Mouse (Mus musculus): ENCODE measurements at regions not wholly inside any gene's neighbourhood (a gene's known extent, or its start where the extent isn't known, plus 50 kb on each side); places are given as distances from the start of the nearest gene placed in this dataset.

GRCm38 (mm10) chr7:114912109-114912508 is 168.6 kb downstream of the Insc start:
- H3K4me1 ChIP-seq = no peaks in the 10 kb centered on the region
- 80% methylated on average over 3 of the region's 3 CpGs for WGBS
- no peaks in the 10 kb centered on the region for H3K36me3 ChIP-seq
- no peak overlapping the region for H3K4me2 ChIP-seq (replicated peaks)
- no peak overlapping the region for H3K4me3 ChIP-seq
- H3K9ac ChIP-seq = no peak overlapping the region
- no peak for ATAC-seq (ENCODE audit: low FRiP score, low read depth)
- no peaks in the 10 kb centered on the region for H3K27me3 ChIP-seq (replicated peaks)
- no peak overlapping the region for H3K27ac ChIP-seq
- 0 out of 2 replicates have a peak, but pooled peaks cover 4% of the 10 kb centered on the region for H3K9me3 ChIP-seq

GRCm38 (mm10) chr7:114922155-114922554 is 178.7 kb downstream of the Insc start:
- Histone ChIP-seq H3K27ac (no peak overlapping the region), H3K27me3 (replicated peaks) (no peaks in the 10 kb centered on the region), H3K4me1 (no peaks in the 10 kb centered on the region), H3K36me3 (no peaks in the 10 kb centered on the region), H3K9ac (no peak overlapping the region), H3K9me3 (no peaks in the 10 kb centered on the region), H3K4me2 (replicated peaks) (no peak overlapping the region), H3K4me3 (no peak overlapping the region)
- WGBS = 9% methylated on average over 3 of the region's 3 CpGs
- ATAC-seq (ENCODE audit: low FRiP score, low read depth) = peak; percentile 81

DNA sequence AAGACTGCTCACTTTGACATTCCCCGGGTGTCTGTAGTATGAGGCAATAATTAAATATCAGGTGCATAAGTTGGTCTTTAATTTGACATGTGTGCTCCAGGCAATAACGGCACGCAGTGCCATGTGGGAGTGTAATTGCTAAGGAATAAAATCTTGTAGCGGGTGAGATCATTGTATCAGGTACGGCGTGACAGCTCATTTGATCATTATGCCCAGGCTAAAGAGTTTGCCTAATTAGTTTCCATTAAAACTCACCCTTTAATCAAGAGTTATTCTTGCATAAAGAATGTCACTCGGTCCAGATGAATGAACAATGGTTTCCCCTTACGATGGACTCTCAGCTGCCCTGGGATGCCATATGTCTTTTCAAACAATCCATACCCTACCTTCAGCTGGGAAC is 190.4 kb downstream of the Insc start:
- Histone ChIP-seq H3K4me2 (replicated peaks) (no peak overlapping the region), H3K4me3 (no peak overlapping the region), H3K4me1 (no peaks in the 10 kb centered on the region), H3K27ac (no peak overlapping the region), H3K9me3 (no peaks in the 10 kb centered on the region), H3K9ac (no peak overlapping the region), H3K36me3 (no peaks in the 10 kb centered on the region), H3K27me3 (replicated peaks) (no peaks in the 10 kb centered on the region)
- no peak for ATAC-seq (ENCODE audit: low FRiP score, low read depth)
- 74% methylated on average over 8 of the region's 8 CpGs for whole genome bisulfite sequencing

DNA sequence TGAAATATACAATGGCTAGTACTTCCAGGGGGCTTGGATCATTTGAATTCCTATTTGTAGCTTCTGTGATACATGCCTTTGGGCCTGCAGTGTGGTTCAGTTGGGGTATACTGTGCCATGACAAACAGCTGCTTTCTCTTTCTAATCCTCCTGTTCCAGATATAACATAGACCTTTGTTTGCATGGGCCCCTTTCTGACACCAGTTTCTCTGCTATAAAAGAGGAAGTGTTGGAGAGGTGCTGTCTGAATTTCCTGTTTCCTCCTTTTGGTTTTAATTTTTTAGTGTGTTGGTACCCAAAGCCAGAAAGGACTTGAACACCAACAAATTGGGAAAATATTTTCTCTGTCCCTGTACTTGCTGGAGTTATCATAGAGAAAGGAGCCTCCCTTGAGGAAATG is 207.3 kb downstream of the Insc start:
- Histone ChIP-seq H3K4me1 (no peaks in the 10 kb centered on the region), H3K4me3 (no peak overlapping the region), H3K9ac (no peak overlapping the region), H3K27me3 (replicated peaks) (no peaks in the 10 kb centered on the region), H3K27ac (no peak overlapping the region), H3K9me3 (no peaks in the 10 kb centered on the region), H3K36me3 (no peaks in the 10 kb centered on the region), H3K4me2 (replicated peaks) (no peak overlapping the region)
- no peak for ATAC-seq (ENCODE audit: low FRiP score, low read depth)

- no peaks in the 10 kb centered on the region for H3K9me3 ChIP-seq
- 66% methylated on average over 5 of the region's 5 CpGs for WGBS
- no peaks in the 10 kb centered on the region for H3K27me3 ChIP-seq (replicated peaks)
- no peak overlapping the region for H3K9ac ChIP-seq
- ATAC-seq (ENCODE audit: low FRiP score, low read depth) = no peak
- no peak overlapping the region for H3K4me2 ChIP-seq (replicated peaks)
- H3K4me1 ChIP-seq = no peaks in the 10 kb centered on the region
- H3K36me3 ChIP-seq = no peaks in the 10 kb centered on the region
- no peak overlapping the region for H3K4me3 ChIP-seq
- no peak overlapping the region for H3K27ac ChIP-seq
Measured at GRCm38 (mm10) chr7:114963206-114963605, 219.7 kb downstream of the Insc start.

DNA sequence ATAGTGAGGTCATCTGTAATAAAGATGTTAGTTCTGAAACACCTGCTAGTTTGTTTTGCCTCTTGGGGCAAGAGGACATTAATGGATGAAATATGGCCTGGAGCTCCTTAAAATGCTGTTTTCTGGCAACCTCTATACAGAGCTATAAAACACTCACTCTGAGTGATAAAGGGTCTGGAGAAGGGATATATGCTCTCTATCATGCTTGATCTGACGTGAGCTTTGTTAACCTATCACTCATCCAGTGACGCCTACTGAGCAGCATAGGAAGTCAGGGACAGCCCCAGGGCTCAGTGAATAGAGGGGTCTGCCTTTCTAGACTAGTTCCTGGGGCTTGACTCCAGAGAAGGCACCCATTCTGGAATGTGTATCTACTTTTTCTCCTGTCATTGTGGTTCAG is 222.4 kb downstream of the Insc start:
- no peak overlapping the region for H3K9ac ChIP-seq
- no peaks in the 10 kb centered on the region for H3K36me3 ChIP-seq
- no peaks in the 10 kb centered on the region for H3K9me3 ChIP-seq
- no peak overlapping the region for H3K4me2 ChIP-seq (replicated peaks)
- 0 out of 2 replicates have a peak, but pooled peaks have one; percentile 53 for ATAC-seq (ENCODE audit: low FRiP score, low read depth)
- H3K4me3 ChIP-seq = no peak overlapping the region
- H3K4me1 ChIP-seq = no peaks in the 10 kb centered on the region
- H3K27ac ChIP-seq = no peak overlapping the region
- no peaks in the 10 kb centered on the region for H3K27me3 ChIP-seq (replicated peaks)
- WGBS = 23% methylated on average over 2 of the region's 2 CpGs

- 53% methylated on average over 2 of the region's 2 CpGs for WGBS
- Histone ChIP-seq H3K27ac (no peak overlapping the region), H3K4me2 (replicated peaks) (no peak overlapping the region), H3K4me1 (no peaks in the 10 kb centered on the region), H3K4me3 (no peak overlapping the region), H3K9ac (no peak overlapping the region), H3K36me3 (no peaks in the 10 kb centered on the region), H3K27me3 (replicated peaks) (no peaks in the 10 kb centered on the region), H3K9me3 (no peaks in the 10 kb centered on the region)
- ATAC-seq (ENCODE audit: low FRiP score, low read depth) = no peak
Measured at GRCm38 (mm10) chr7:114986481-114986880, 243.0 kb downstream of the Insc start.

GRCm38 (mm10) chr7:114991255-114991654 is 247.8 kb downstream of the Insc start:
- H3K9ac ChIP-seq = no peak overlapping the region
- 70% methylated on average over 5 of the region's 5 CpGs for WGBS

DNA sequence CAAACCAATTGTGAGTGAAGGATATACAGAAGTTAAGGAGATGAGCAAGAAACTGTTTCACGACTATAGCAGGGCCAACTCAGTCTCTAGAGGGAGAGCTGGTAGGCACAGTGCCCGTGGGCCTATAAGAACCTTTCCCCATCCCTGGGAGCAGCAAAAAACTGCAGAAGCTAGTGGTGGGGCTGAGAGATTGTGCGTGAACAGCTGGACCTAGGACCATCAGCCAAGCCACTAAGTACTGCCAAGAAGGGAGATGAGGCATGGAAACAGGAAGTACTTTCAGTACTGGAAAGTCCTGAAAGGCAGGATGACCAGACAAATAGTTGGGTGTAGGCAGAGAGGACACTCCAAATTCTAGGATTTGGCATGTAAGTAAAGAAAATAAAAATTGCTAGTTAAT is 248.9 kb downstream of the Insc start:
- Histone ChIP-seq H3K4me3 (no peak overlapping the region), H3K27me3 (replicated peaks) (no peaks in the 10 kb centered on the region), H3K9ac (no peak overlapping the region), H3K4me2 (replicated peaks) (no peak overlapping the region), H3K36me3 (no peaks in the 10 kb centered on the region), H3K27ac (no peak overlapping the region), H3K9me3 (no peaks in the 10 kb centered on the region), H3K4me1 (no peaks in the 10 kb centered on the region)
- 94% methylated on average over 3 of the region's 3 CpGs for WGBS
- ATAC-seq (ENCODE audit: low FRiP score, low read depth) = no peak

More at GRCm38 (mm10) chr7:114991255-114991654, 247.8 kb downstream of the Insc start:
- Histone ChIP-seq H3K4me1 (no peaks in the 10 kb centered on the region), H3K27me3 (replicated peaks) (no peaks in the 10 kb centered on the region), H3K27ac (no peak overlapping the region), H3K4me2 (replicated peaks) (no peak overlapping the region), H3K9me3 (no peaks in the 10 kb centered on the region), H3K4me3 (no peak overlapping the region), H3K36me3 (no peaks in the 10 kb centered on the region)
- ATAC-seq (ENCODE audit: low FRiP score, low read depth) = no peak

- H3K9me3 ChIP-seq = no peaks in the 10 kb centered on the region
- no peak overlapping the region for H3K27ac ChIP-seq
- no peaks in the 10 kb centered on the region for H3K4me1 ChIP-seq
- no peaks in the 10 kb centered on the region for H3K27me3 ChIP-seq (replicated peaks)
- WGBS = 87% methylated on average over 7 of the region's 7 CpGs
- ATAC-seq (ENCODE audit: low FRiP score, low read depth) = no peak
- H3K4me3 ChIP-seq = no peak overlapping the region
- no peak overlapping the region for H3K9ac ChIP-seq
- no peaks in the 10 kb centered on the region for H3K36me3 ChIP-seq
- H3K4me2 ChIP-seq (replicated peaks) = no peak overlapping the region
Measured at GRCm38 (mm10) chr7:115000796-115001524, 257.5 kb downstream of the Insc start.

DNA sequence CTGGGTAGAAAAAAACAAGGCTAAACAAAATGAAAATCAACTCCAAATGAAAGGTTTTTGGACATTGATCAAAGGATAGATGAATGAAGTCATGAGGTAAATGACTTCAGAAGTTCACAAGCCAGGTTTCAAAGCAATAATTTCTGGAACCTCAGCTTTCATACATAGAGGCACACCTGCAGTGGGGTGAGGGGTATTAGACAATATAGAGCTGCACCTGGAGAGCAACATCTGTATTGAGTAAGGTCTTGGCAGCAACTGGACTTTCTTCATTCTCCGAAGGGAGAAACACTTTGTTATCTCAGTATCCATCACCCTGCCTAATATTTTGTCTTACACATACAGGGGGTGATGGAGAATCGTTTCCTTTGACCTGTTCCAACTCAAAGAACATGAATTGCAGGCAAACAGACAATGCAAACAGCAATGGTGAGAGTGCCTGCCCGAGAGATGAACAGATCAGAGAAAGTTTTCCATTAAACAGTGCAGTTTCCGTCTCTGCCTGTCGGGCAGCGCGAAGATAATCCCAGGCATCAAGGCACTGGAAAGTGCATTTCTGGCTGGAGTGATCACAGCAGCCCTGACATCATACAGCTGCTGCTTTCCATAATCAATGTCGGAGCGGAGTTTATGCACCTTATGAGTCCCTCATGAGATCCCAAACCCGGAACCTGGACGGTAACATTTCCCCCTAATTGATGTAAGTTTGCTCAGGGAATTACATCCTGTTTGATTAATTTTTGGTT is 270.9 kb downstream of the Insc start:
- Histone ChIP-seq H3K4me2 (replicated peaks) (no peak overlapping the region), H3K9me3 (no peaks in the 10 kb centered on the region), H3K4me3 (no peak overlapping the region), H3K9ac (no peak overlapping the region), H3K4me1 (no peaks in the 10 kb centered on the region), H3K27ac (no peak overlapping the region), H3K36me3 (no peaks in the 10 kb centered on the region), H3K27me3 (replicated peaks) (no peaks in the 10 kb centered on the region; the same call in 1 of the 2 replicates)
- 81% methylated on average over 11 of the region's 11 CpGs for WGBS
- no peak for ATAC-seq (ENCODE audit: low FRiP score, low read depth)

GRCm38 (mm10) chr7:115019369-115019958 is 276.0 kb downstream of the Insc start:
- ATAC-seq (ENCODE audit: low FRiP score, low read depth) = no peak
- Histone ChIP-seq H3K36me3 (no peaks in the 10 kb centered on the region), H3K9me3 (no peaks in the 10 kb centered on the region), H3K27me3 (replicated peaks) (no peaks in the 10 kb centered on the region), H3K4me2 (replicated peaks) (no peak overlapping the region), H3K4me3 (no peak overlapping the region), H3K4me1 (no peaks in the 10 kb centered on the region), H3K9ac (no peak overlapping the region), H3K27ac (no peak overlapping the region)
- WGBS = 84% methylated on average over 4 of the region's 4 CpGs

Measured in neural tube, embryonic 12.5 days (tissue).